Mouse (Mus musculus) spleen, adult 12 weeks (tissue): ENCODE data around the gene Slc25a11.

Source experiments
- DNase-seq: peaks from one replicate; pipeline ENCODE4 v3.0.0; 2022; ENCODE audit warnings: low spot score

Gene Slc25a11

GRCm38 (mm10) chr11:70667271-70668150, 20.2 kb upstream of the Slc25a11 start:
- no peak for DNase-seq

GRCm38 (mm10) chr11:70666687-70667086, 19.4 kb upstream of the Slc25a11 start:
- DNase-seq = no peak

GRCm38 (mm10) chr11:70664741-70665140, 17.5 kb upstream of the Slc25a11 start:
- no peak for DNase-seq

GRCm38 (mm10) chr11:70663957-70664356, 16.7 kb upstream of the Slc25a11 start:
- no peak for DNase-seq

GRCm38 (mm10) chr11:70663101-70663500, 15.8 kb upstream of the Slc25a11 start:
- DNase-seq = no peak

- DNase-seq = no peak
Observed at GRCm38 (mm10) chr11:70660571-70660970, 13.3 kb upstream of the Slc25a11 start.

GRCm38 (mm10) chr11:70658942-70659341, 11.7 kb upstream of the Slc25a11 start:
- DNase-seq = no peak

GRCm38 (mm10) chr11:70658521-70658920, 11.2 kb upstream of the Slc25a11 start:
- no peak for DNase-seq

- no peak for DNase-seq
Observed at GRCm38 (mm10) chr11:70657991-70658390, 10.7 kb upstream of the Slc25a11 start.

- no peak for DNase-seq
Observed at GRCm38 (mm10) chr11:70657573-70657972, 10.3 kb upstream of the Slc25a11 start.

- DNase-seq = no peak
Observed at GRCm38 (mm10) chr11:70656964-70657363, 9.7 kb upstream of the Slc25a11 start, which contains the start of gene Eno3. TSS of gene Eno3 (plus strand) at chr11:70657202.

- no peak for DNase-seq
Observed at GRCm38 (mm10) chr11:70656456-70656927, 9.2 kb upstream of the Slc25a11 start.

- no peak for DNase-seq
Observed at GRCm38 (mm10) chr11:70655571-70656455, 8.5 kb upstream of the Slc25a11 start.

GRCm38 (mm10) chr11:70654923-70655570, 7.8 kb upstream of the Slc25a11 start:
- DNase-seq = no peak

- DNase-seq = peak; percentile 66
Observed at GRCm38 (mm10) chr11:70654198-70654922, 7.1 kb upstream of the Slc25a11 start, which contains the start of gene Pfn1. TSS of gene Pfn1 (minus strand) at chr11:70654644.

- peak; percentile 71 for DNase-seq
Observed at GRCm38 (mm10) chr11:70653345-70654197, 6.3 kb upstream of the Slc25a11 start.

GRCm38 (mm10) chr11:70652884-70653344, 5.6 kb upstream of the Slc25a11 start:
- no peak for DNase-seq

- no peak for DNase-seq
Observed at GRCm38 (mm10) chr11:70652029-70652883, 5.0 kb upstream of the Slc25a11 start.

GRCm38 (mm10) chr11:70651391-70651790, 4.1 kb upstream of the Slc25a11 start:
- DNase-seq = no peak
